Mouse (Mus musculus): Measurements from ENCODE around the gene Nrg4.

Gene Nrg4

DNA sequence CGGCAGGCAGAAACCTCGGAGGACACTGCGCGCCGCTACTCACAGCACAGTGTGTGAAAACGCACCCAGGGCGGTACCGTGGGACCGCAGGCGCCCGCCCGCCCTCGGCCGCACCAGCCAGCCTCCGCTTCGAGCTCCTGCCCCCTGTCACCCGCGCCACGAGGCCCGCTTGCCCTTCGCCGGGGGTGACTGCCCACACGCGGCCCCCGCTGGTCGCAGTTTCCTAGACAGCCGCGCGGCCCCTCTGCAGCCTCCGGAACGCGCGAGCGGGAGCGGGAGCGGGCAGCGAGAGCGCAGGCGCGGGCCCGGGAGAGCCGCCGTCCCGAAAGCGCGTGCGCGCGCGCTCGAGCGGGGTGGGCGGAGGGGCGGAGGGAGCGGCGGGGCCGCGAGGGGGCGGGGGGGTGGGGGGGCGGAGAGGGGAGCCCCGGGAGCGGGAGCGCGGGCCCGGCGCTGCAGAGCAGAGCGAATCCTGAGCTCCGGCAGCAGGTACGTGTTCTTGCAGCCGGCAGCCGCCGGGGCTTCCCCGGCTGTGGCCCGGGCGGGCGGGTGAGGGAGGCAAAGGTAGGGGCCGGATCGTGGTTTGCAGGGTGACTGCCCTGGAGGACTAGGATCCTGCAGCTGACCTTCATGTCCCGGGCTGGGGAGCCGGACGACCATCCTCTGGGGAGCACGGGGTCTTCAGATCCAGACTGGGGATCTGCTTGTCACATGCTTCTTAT is at the start of gene Nrg4, which contains the start of gene Tmem266:
Gene Nrg4 (minus strand): TSS at position 330 of the 719 bp plus-strand sequence.
Gene Tmem266 (plus strand): TSS at position 399 of the 719 bp plus-strand sequence.
- DNase-seq, result peak; percentile 86

DNA sequence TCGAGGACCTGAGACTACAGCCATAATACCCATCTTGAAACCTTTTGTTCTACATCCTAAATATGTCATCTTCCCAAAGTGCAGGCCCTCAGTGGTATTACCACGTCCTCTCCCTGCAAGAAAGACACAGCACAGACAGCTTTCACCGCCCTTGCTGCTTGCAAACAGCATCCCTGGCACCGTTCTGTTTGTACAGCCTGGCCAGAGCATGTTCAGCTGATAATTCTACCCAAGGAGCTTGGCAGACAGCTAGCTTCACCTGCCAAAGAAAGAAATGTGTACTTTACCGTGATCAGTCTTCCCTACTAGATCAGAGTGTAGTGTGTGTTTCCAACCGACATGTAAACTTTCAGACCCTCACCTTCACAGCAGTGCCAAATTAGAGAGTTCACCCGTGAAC is 45.3 kb upstream of the Nrg4 start:
- DNase-seq, result peak; percentile 84

DNA sequence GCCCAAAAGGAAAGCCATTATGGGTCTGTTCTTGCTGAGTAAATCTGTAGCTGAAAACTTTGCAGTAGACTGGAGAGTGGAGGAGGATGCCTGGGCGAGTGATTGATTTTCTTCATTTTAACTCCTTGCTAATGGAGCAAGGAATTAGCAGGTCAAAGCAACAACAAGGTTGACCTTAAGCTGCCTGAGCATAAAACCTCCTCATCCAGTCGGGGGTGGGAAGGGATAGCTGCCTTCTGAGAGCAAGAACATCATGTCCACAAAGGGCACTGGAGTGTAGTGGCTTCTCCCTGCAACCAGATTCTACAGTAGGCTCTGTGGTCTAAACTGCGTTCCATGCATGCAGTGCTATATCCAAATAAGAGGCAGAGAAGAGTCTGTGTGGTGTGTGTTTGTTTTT is 41.4 kb upstream of the Nrg4 start:
- no peak for DNase-seq

DNA sequence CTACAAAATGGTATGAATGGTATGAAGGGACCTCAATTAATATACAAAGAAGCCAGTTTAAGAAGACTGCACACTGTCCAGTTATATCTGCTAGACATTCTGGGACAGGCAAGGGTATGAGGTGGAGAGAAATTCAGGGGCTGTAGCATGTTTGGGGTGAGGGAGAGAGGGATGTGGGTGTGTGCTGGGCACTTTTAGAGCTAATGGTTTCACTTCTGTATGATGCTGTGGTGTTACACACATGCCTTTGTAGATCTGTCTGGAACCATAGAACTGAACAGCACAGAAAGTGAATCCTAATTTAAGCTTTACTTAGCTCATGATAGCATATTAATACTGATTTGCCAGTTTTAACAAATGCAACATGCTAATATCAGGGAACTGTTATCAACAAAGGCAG is 37.1 kb upstream of the Nrg4 start:
- no peak for DNase-seq

DNA sequence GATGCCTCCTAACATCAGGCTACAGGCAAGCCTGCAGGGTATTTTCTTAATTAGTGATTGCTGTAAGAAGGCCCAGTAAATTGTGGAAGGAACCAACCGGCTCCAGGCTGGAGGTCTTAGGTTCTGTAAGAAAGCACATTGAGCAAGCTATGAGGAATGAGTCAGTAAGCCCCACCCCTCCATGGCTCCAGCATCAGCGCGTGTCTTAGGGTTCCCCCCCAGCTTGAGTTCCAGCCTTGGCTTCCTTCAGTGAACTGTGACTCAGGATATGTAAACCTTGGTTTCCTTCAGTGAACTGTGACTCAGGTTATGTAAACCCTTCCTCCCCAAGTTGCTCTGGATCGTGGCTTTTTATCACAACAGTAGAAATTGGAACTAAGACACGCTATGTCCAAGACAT is 35.3 kb upstream of the Nrg4 start:
- DNase-seq, result no peak

DNA sequence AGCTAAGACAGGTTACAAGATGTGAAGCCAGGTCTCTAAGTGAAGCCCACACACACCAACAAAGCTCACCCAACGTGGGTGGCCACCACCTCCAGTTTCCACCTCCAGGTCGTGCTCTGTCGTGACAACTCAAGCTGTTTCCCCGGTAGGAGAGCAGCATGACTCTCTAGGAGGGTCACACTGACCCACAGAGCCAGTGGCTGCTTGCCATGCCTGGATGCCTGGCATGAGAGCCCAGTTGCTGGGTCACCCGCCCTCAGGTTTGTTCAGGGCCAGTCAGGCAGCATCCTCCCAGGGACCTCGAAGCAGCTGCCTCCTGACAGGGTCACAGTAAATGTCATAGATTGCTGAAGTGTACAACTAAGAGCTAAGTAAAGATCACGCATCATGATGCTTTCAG is 34.2 kb upstream of the Nrg4 start:
- peak; percentile 75 for DNase-seq

DNA sequence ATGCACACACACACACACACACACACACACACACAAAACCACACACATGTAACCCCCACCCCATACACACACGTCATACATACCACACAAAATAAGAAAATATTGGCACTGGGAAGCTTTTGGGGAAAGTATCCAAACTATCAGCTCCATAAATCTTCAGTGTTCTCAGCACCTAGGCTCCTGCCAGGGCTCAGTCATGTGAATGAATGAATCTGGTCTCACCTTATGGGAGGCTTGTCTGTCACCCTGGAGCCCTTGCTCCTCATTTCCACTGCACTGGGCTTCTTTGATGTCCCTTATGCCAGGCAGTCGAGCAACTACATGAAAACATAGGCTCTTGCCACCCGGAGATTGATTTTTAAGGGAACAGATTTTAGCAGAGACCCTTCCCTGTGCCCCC is 33.7 kb upstream of the Nrg4 start:
- DNase-seq, result peak; percentile 61

DNA sequence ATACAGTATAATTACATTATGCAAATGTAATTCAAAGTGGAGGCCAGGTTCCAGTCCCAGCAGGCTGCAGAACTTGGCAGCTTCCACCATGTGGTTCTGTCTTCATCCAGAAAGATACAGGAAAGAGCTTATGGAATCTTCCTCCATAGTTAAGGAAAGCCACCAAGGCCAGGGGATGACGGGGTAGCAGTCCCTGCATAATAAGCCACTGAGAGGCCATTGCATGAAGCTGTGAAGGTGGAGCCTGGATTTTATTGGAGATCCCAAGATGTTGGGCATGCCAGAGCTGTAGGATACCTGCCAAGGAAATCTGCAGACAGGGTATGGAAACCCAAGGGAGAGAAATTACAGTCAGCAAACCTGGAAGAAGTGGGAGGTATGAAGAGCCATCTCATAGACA is 30.5 kb upstream of the Nrg4 start:
- DNase-seq, result peak; percentile 75

DNA sequence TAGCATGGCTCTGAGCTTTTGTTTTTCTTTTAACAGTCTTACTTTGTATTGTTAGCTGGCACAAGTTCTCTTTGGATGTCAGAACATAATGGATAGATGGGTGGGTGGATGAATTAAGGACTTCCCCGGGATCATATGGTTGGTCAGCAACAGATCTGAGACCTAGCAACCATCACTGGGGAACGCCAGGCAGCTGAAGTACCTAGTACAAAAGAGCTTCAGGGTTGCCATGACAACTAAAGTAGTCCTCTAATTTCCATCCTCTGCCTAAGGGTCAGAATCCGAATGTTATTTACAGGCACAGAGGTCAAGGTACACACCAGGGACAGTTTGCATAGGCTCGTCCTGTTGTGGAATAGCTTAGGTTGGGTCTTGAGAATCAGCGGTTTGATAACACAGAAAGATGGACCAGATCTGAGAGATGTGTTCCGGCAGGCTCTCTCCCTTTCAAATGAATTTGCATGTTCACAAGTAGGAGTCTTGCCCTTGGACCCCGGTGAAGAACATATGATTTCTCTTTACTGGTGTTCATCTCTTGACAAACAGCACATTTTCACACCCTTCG is 28.7 kb upstream of the Nrg4 start:
- no peak for DNase-seq

DNA sequence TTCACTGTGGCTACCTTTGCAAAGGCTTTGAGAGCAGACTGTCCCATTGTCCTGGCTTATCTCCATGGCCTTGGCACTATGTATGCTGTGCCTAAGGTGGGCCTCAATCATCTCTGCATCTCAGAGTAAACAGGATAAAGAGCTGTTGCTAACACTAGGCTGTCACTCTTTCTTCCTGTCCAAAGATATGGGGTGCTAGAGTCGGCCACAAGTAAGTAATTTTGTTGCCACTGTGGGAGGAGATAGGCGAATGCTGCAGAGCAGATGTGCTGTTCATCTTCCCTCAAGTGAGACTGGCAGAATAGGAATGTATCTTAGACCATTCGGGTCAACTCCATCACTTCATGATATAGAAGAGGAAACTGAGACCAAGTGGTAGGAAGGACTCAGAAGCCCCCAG is 28.0 kb upstream of the Nrg4 start:
- DNase-seq, result no peak

DNA sequence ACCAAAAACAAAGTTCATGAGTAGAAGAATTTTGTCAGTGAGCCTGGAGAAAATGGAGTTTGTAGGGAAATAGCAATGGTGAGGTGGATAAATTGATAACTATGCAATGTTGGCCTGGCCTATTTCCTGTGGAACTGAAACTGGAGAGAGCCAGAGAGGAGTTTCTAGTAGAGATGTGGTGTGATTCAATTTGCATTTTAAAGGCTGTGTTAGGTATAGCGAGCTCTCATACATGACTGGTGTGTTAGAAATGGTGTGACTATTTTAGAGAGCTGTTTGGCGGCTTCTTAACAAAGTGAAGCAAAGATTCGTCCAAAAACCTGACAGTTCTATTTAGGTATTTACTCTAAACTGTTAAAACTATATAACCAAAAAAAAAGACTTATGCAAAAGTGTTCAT is 22.0 kb upstream of the Nrg4 start:
- DNase-seq, result no peak

DNA sequence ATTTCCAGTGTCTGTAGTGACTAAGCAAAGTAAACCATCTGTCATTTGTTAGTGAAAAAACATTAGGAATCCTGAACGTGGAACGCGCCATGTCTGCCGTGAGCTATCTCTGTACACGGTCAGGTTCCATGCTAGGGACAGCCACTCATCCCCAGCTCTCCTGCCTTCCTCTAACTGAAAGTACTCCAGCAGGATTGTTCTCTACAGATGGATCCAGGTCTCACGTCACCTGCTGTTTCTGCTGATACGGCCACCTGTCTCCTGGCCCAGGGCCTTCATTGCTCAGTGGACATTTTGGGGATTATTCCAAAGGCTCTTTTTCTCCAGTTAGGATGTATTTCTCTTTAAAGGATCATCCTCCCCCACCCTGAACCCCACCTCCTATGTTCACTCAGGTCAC is 18.7 kb upstream of the Nrg4 start:
- DNase-seq, result peak; percentile 98

DNA sequence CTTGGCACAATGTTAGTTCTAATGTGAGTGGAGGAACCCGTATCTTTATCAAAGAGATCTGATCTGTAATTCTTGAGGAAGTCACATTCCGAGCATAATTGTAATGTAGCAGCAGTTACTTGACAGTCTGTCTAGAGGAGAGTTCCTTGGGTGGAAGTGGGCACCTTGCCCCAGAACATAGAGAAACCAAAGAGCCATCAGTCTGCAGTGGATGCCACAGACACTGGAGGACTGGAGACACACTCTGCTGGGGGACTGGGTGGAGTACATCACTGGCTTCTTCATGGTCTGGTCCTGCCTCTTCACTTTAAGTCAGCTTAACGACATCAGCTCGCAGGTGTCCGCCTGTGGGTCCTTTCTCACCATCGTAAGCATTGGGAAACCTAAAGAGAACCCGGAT is 17.5 kb upstream of the Nrg4 start:
- peak; percentile 66 for DNase-seq

DNA sequence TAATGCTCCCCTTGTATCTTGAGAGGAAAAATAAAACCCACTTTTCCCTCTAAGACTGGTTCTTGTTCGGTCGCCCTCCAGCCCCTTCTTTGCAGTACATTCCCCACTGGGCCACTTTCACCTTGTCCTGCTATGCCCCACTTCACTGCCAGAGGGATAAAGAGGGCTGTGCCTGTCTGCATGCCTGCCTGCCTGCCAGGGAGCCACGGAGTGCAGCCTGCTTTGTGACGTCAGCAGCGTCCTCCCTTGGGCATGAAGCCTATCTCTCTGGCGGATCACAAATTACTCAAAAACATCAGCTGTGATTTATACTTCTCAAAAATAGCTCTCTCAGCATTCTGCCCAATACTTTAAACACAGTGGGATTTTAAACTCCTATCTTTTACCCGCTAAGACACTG is 6.3 kb upstream of the Nrg4 start:
- peak; percentile 80 for DNase-seq

DNA sequence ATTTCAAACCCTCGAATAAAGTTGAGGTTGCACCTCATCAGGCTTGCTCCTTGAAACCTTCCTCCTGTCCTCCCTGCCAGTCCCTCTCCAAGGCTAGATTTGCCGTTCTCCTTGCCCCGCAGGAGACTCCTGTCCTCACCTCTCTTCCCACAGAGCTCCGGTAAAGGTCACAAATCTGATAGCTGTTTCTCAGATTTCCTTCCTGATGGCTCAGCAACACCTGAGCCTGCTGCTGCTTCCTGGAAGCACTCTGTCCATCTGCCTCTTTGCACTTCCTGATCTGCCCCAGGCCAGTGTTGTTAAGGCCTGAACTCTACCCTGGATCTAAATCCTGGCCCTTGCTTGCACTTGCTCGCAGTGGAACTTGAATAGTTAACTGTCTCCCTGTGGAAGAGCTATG is 5.8 kb upstream of the Nrg4 start:
- DNase-seq, result peak; percentile 60

DNA sequence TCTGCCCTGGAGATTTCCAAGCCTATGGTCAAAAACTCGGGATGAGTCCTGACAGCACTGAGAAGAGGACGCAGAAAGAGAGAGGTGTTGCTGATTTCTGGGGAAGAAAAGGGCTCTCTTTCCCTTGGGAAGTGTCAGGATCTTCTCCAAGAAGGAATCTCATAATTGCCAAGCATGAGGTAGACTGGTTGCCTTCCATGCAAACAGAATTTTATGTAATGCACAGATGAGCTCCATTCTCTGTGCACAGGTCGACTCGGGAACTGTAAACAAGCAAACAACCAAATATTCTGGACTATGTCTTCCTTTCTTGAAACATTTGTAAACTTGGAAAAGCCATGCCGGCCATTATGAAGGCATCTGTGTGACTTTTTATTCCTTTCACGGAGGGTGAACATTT is 2.8 kb upstream of the Nrg4 start:
- DNase-seq, result peak; percentile 78

DNA sequence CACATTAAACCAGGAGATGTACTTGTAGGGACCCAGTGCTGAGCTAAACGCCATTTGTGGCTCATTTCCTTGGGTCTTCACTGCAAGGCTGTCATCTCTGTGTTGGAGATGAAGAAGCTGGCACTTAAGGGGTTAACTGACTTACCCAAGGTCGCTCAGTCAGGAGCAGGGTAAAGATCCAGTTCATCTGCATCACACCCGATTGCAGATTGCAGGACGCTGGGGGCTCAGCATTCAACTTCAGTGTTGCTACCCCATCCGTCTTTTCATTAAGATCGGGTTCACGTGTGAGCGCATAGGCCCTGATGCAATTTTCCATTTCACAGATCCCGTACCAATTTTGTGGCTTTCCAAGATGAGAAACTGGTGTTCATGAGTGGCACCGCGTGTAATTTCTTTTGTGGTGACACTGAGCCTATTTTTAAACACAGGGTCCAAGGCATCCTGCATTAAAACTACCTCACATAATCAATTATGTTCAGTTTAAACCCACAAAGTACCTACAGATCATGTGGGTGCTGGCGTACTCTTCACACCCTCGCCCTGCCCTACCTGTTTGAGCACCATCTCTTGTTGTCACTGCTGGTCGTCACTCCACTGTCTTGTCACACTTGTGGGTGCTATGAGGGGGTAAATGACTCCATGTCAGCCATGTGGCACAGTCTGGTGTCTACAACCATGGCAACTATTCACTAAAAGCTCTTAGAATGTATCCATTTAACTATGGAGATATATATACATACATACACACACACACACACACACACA is 1.7 kb upstream of the Nrg4 start:
- peak; percentile 69 for DNase-seq

DNA sequence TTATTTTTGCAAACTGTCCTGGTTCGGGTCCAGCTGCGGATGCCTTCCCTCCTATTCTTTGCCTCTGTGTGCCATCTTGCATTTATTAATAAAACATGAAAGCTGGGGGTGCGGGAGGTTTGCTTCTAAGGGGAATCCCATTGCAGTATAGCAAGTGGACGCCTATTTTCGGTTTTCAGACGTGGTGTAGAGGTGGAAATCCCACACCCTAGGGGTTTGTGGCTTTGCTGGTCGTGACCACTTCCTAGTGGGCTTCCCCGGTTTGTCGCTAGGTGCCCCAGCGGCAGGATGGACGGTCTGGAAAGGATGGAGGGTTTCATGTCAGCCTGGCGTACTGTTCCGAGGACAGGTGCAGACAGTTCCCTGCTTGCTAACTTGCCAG is 581 bp upstream of the Nrg4 start:
- DNase-seq, result peak; percentile 83

DNA sequence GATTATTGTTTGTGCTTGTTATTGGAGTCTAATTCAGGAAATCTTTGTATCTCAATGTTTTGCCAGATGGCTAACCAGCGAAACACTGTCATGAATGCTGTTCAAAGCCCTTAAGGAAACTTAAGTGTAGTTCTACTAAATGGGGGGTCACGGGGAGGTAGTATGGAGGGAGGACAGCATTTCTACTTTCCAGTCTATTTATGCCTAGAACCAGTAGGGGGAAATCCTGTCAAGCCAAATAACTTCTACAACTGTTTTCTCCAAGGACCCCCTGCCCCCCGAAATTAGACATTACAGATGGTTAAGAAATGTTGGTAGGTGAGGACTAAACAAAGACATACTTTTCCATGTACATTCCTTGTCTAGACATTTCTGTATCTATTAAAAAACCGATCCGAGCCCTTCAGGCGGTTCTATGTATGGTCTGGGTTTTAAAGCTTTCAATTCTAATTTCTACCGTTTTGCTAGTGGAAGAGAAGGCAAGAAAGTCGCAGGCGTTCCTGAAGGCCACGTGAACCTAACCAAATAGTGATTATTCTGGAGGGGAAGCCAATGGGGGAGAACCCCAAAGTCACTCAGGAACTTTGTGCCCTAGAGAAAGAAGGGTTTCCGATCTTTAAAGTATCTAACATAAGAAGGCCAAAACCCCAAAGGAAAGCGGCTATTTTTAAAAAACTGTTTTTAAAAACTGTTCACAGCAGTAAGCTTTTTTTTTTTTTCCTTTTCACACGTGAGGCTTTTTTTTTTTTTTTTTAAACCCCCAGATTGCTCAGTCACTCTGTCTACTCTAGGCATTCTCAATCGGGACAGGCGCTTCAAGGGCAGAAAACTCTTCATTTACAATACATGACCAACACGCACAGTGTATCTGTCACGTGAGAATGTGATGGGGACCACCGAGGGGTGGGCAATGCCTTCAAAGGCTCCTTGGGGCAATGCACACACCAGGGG is 805 bp downstream of the Nrg4 start:
- DNase-seq, result peak; percentile 58

DNA sequence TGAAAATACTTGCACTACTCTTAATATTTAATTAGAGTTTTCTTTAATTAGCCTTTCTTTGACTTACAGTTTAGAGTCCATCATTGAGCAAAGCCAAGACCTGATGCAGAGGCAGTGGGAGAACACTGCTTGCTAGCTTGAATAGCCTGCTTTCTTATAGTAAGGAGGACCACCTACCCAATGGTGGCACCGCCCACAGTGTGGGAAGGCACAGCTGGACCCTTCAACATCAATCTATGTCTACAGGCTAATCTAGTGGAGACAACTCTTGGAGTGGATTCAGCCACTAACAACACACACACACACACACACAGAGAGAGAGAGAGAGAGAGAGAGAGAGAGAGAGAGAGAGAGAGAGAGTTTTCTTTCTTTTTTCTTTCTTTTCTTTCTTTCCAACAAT is 1.6 kb downstream of the Nrg4 start:
- peak; percentile 65 for DNase-seq

DNA sequence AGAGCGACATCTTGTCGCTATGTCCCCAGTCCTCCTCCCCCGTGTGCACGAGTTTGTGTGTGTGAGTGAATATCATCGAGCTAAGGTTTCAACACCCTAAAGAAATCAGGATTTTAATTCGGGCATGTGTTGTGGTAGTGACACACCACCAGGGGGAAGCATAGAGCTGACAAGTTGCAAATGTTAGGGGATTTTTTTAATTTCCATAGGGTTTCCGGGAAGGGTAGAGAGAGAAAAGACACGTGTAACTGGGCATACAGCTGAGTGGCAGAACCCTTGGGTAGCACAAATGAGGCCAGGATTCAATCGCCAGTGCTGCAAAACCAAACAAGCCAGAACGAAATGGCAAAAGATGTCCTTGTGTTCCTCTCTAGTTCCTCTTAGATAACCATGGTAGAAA is 2.1 kb downstream of the Nrg4 start:
- DNase-seq, result peak; percentile 82

DNA sequence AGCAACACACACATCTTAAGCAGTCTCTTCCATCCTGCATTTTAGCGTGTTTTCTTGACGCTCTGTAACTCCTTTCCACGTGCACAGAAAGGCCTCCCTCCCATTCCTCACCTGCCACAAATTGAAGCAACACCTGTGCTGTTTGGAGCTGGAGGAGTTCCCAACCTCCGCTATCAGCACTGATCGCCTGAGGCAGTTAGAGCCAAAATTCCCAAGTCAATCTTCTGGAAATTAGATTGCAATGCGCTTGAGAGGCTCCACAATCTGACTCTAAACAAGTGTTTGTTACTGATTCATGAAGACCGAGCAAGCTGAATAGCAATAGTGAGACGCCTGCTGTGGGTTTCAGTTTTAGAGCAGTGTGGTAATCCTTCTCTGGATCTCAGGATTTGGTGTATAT is 2.6 kb downstream of the Nrg4 start:
- peak; percentile 71 for DNase-seq

DNA sequence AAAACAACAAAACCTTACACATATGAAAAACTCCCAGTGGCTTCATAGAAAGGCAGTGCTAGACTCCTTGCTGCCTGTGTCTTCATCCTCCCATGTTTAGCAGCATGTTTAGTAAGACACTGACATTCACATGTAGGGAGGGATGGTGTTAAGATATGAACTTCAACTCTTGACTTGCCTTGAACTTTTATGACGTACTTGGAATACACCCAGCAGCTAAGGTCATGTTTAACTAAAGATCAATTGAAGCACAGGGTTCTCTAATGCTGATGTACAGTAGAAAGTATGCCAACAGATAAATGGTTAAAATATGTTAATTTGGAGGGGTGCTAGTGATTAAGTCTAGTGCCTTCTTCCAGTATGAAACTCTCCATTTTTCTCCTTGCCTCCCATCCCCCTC is 4.0 kb downstream of the Nrg4 start:
- peak; percentile 39 for DNase-seq

Data from cerebellum, adult 9-10 months (tissue).